Mouse (Mus musculus): Measurements from ENCODE around the gene Psmd4. TPM values are rescaled to one million over a fixed set of nuclear protein-coding genes. Genes with fewer than 3 reads are reported as not detected.
"Not testable (repeated sequence)": the region's sequence is repeated elsewhere in the genome, so short reads cannot be mapped to it uniquely, and the experiment has no call there.

Gene Psmd4
- polyA plus RNA-seq, 1 experiment from 2014 or later: 168 TPM

- H3K4me2 ChIP-seq: no peak overlapping the region
- H3K27ac ChIP-seq: no peak overlapping the region
- no peaks in the 10 kb centered on the region for H3K9me3 ChIP-seq (replicated peaks)
- H3K4me1 ChIP-seq (replicated peaks): peaks cover 30% of the 10 kb centered on the region
- 39% methylated on average over 1 of the region's 1 CpGs for WGBS
- H3K9ac ChIP-seq: no peak overlapping the region
- no peaks in the 10 kb centered on the region; the same call in 1 of the 2 replicates for H3K36me3 ChIP-seq
- H3K4me3 ChIP-seq: no peak overlapping the region
- ATAC-seq (replicated peaks; ENCODE audit: insufficient number of reproducible peaks, insufficient read depth, low FRiP score, low read depth): no peak
- no peaks in the 10 kb centered on the region for H3K27me3 ChIP-seq
Observed at GRCm38 (mm10) chr3:95052959-95053358, 10.5 kb upstream of the Psmd4 start.

- Histone ChIP-seq H3K36me3 (no peaks in the 10 kb centered on the region), H3K4me2 (no peak overlapping the region), H3K4me3 (no peak overlapping the region), H3K27me3 (no peaks in the 10 kb centered on the region), H3K27ac (no peak overlapping the region), H3K9me3 (replicated peaks) (no peaks in the 10 kb centered on the region), H3K4me1 (replicated peaks) (peaks cover under 1% of the 10 kb centered on the region; the same call in 1 of the 2 replicates), H3K9ac (no peak overlapping the region)
- 65% methylated on average over 3 of the region's 3 CpGs for WGBS
- no peak for ATAC-seq (replicated peaks; ENCODE audit: insufficient number of reproducible peaks, insufficient read depth, low FRiP score, low read depth)
Observed at GRCm38 (mm10) chr3:95047914-95048313, 5.5 kb upstream of the Psmd4 start.

- ATAC-seq (replicated peaks; ENCODE audit: insufficient number of reproducible peaks, insufficient read depth, low FRiP score, low read depth): no peak
- 66% methylated on average over 11 of the region's 11 CpGs for WGBS
- H3K9ac ChIP-seq: no peak overlapping the region
- H3K36me3 ChIP-seq: no peaks in the 10 kb centered on the region
- H3K4me3 ChIP-seq: no peak overlapping the region
- H3K27ac ChIP-seq: no peak overlapping the region
- no peaks in the 10 kb centered on the region for H3K27me3 ChIP-seq
- no peak overlapping the region for H3K4me2 ChIP-seq
- peaks cover 7% of the 10 kb centered on the region for H3K4me1 ChIP-seq (replicated peaks)
- no peaks in the 10 kb centered on the region for H3K9me3 ChIP-seq (replicated peaks)
Observed at GRCm38 (mm10) chr3:95046462-95047057, 4.1 kb upstream of the Psmd4 start.

- Histone ChIP-seq H3K4me3 (no peak overlapping the region), H3K36me3 (peaks cover 5% of the 10 kb centered on the region; the same call in 1 of the 2 replicates), H3K4me2 (peak overlapping the region; percentile 60; the same call in 1 of the 2 replicates), H3K4me1 (replicated peaks) (peaks cover 12% of the 10 kb centered on the region), H3K27ac (no peak overlapping the region), H3K9me3 (replicated peaks) (no peaks in the 10 kb centered on the region), H3K27me3 (no peaks in the 10 kb centered on the region), H3K9ac (no peak overlapping the region)
- WGBS: 64% methylated on average over 6 of the region's 6 CpGs
- ATAC-seq (replicated peaks; ENCODE audit: insufficient number of reproducible peaks, insufficient read depth, low FRiP score, low read depth): no peak
Observed at GRCm38 (mm10) chr3:95043251-95043650, 837 bp upstream of the Psmd4 start.

GRCm38 (mm10) chr3:95042838-95043229 is 420 bp upstream of the Psmd4 start:
- Histone ChIP-seq H3K27me3 (no peaks in the 10 kb centered on the region), H3K4me2 (peak overlapping the region; percentile 60), H3K4me3 (peak overlapping the region; percentile 91), H3K36me3 (peaks cover 7% of the 10 kb centered on the region), H3K27ac (peak overlapping the region; percentile 64), H3K9me3 (replicated peaks) (no peaks in the 10 kb centered on the region), H3K4me1 (replicated peaks) (peaks cover 12% of the 10 kb centered on the region), H3K9ac (no peak overlapping the region)
- peak; percentile 8; the same call in 1 of the 2 replicates for ATAC-seq (replicated peaks; ENCODE audit: insufficient number of reproducible peaks, insufficient read depth, low FRiP score, low read depth)
- 19% methylated on average over 7 of the region's 7 CpGs for WGBS

GRCm38 (mm10) chr3:95041625-95042024 is 789 bp downstream of the Psmd4 start:
- Histone ChIP-seq H3K27me3 (no peaks in the 10 kb centered on the region), H3K9ac (peak overlapping the region; percentile 96), H3K36me3 (peaks cover 14% of the 10 kb centered on the region), H3K4me3 (peak overlapping the region; percentile 91), H3K27ac (no peak overlapping the region), H3K4me2 (peak overlapping the region; percentile 60), H3K4me1 (replicated peaks) (peaks cover 12% of the 10 kb centered on the region), H3K9me3 (replicated peaks) (no peaks in the 10 kb centered on the region)
- no peak for ATAC-seq (replicated peaks; ENCODE audit: insufficient number of reproducible peaks, insufficient read depth, low FRiP score, low read depth)
- 10% methylated on average over 3 of the region's 3 CpGs for WGBS

- Histone ChIP-seq H3K9me3 (replicated peaks) (no peaks in the 10 kb centered on the region), H3K27ac (no peak overlapping the region), H3K4me2 (no peak overlapping the region), H3K4me1 (replicated peaks) (peaks cover 16% of the 10 kb centered on the region), H3K36me3 (peaks cover 41% of the 10 kb centered on the region), H3K4me3 (no peak overlapping the region), H3K27me3 (no peaks in the 10 kb centered on the region), H3K9ac (no peak overlapping the region)
- no peak for ATAC-seq (replicated peaks; ENCODE audit: insufficient number of reproducible peaks, insufficient read depth, low FRiP score, low read depth)
- WGBS: 72% methylated on average over 3 of the region's 3 CpGs
Observed at GRCm38 (mm10) chr3:95029953-95030352, 12.5 kb downstream of the Psmd4 start.

GRCm38 (mm10) chr3:95029291-95029827 is 13.1 kb downstream of the Psmd4 start:
- H3K9me3 ChIP-seq (replicated peaks); H3K4me2 ChIP-seq; H3K9ac ChIP-seq; ATAC-seq (replicated peaks; ENCODE audit: insufficient number of reproducible peaks, insufficient read depth, low FRiP score, low read depth); H3K27me3 ChIP-seq; H3K4me3 ChIP-seq; H3K27ac ChIP-seq: not testable (repeated sequence)
- 65% methylated on average over 3 of the region's 3 CpGs for WGBS
- peaks cover 22% of the 10 kb centered on the region for H3K4me1 ChIP-seq (replicated peaks)
- H3K36me3 ChIP-seq: peaks cover 35% of the 10 kb centered on the region

- WGBS: 71% methylated on average over 3 of the region's 3 CpGs
Observed at GRCm38 (mm10) chr3:95028603-95029002, 13.8 kb downstream of the Psmd4 start.

GRCm38 (mm10) chr3:95027701-95028100 is 14.7 kb downstream of the Psmd4 start:
- Histone ChIP-seq H3K9ac (no peak overlapping the region), H3K4me1 (replicated peaks) (peaks cover 26% of the 10 kb centered on the region), H3K27me3 (no peaks in the 10 kb centered on the region), H3K4me2 (no peak overlapping the region), H3K9me3 (replicated peaks) (no peaks in the 10 kb centered on the region), H3K27ac (no peak overlapping the region), H3K4me3 (no peak overlapping the region), H3K36me3 (peaks cover 19% of the 10 kb centered on the region)
- ATAC-seq (replicated peaks; ENCODE audit: insufficient number of reproducible peaks, insufficient read depth, low FRiP score, low read depth): no peak
- WGBS: 38% methylated on average over 5 of the region's 5 CpGs

More at GRCm38 (mm10) chr3:95028603-95029002, 13.8 kb downstream of the Psmd4 start:
- H3K4me1 ChIP-seq (replicated peaks): peaks cover 26% of the 10 kb centered on the region
- H3K9ac ChIP-seq: no peak overlapping the region
- no peak overlapping the region for H3K4me3 ChIP-seq
- H3K27me3 ChIP-seq: no peaks in the 10 kb centered on the region
- ATAC-seq (replicated peaks; ENCODE audit: insufficient number of reproducible peaks, insufficient read depth, low FRiP score, low read depth): no peak
- H3K27ac ChIP-seq: no peak overlapping the region
- no peaks in the 10 kb centered on the region for H3K9me3 ChIP-seq (replicated peaks)
- H3K36me3 ChIP-seq: peaks cover 28% of the 10 kb centered on the region
- no peak overlapping the region for H3K4me2 ChIP-seq

GRCm38 (mm10) chr3:95027057-95027645 is 15.3 kb downstream of the Psmd4 start:
- Histone ChIP-seq H3K9me3 (replicated peaks) (no peaks in the 10 kb centered on the region), H3K4me3 (no peak overlapping the region), H3K4me1 (replicated peaks) (peaks cover 26% of the 10 kb centered on the region), H3K9ac (no peak overlapping the region), H3K27ac (no peak overlapping the region), H3K4me2 (no peak overlapping the region), H3K27me3 (no peaks in the 10 kb centered on the region), H3K36me3 (peaks cover 14% of the 10 kb centered on the region)
- 51% methylated on average over 5 of the region's 5 CpGs for WGBS
- ATAC-seq (replicated peaks; ENCODE audit: insufficient number of reproducible peaks, insufficient read depth, low FRiP score, low read depth): no peak

All from heart, embryonic 15.5 days (tissue).